ENCODE assay signal across 17 mouse cellular contexts in genomic region chr19:31656256-31656655, GRCm38 (mm10).
A peak's percentile ranks its signal among the peaks of the same experiment; 100 is the strongest.
DNase-seq lines count a peak whose midpoint lies in the region; ATAC-seq and TF ChIP-seq lines count a peak whose summit lies in the region.
"Had no signal": no experiment of that assay in that cellular context is flagged by ENCODE, and none has a peak within 500 bp of the region (broad histone marks: within the 10 kb centered on the region; RNA-seq: fewer than 3 reads in every experiment).

No protein-coding gene starts in this region.

- no peaks in the 10 kb centered on the region for H3K27me3 ChIP-seq in heart, embryonic 15.5 days
- H3K27me3 ChIP-seq in heart, adult 2 months (ENCODE audit: control insufficient read depth, insufficient read depth, low read length), result no peaks in the 10 kb centered on the region
- H3K27me3 ChIP-seq in intestine, embryonic 14.5 days (replicated peaks; ENCODE audit: control insufficient read depth, insufficient read depth, low read length), result no peaks in the 10 kb centered on the region
- H3K27me3 ChIP-seq in small intestine, adult 2 months (ENCODE audit: control insufficient read depth, insufficient read depth, low read length), result no peaks in the 10 kb centered on the region
- H3K27me3 ChIP-seq: hindbrain, embryonic 15.5 days; kidney, embryonic 15.5 days had no signal

- TF ChIP-seq EP300 in heart, adult 2 months (IDR thresholded peaks at IDR 0.05; ENCODE audit: insufficient read depth, low read depth, low read length), result no peak

- no peak for ATAC-seq in heart, embryonic 15.5 days (replicated peaks; ENCODE audit: insufficient number of reproducible peaks, insufficient read depth, low FRiP score, low read depth)
- ATAC-seq in intestine, embryonic 14.5 days (replicated peaks; ENCODE audit: low FRiP score, low TSS enrichment, low read depth), result no peak

- H3K79me2 ChIP-seq in heart, adult 2 months (replicated peaks; ENCODE audit: control insufficient read depth, insufficient read depth, low read length), result no peaks in the 10 kb centered on the region

- H3K9ac ChIP-seq in heart, embryonic 15.5 days, result no peak overlapping the region
- H3K9ac ChIP-seq in heart, adult 2 months (ENCODE audit: low read depth, low read length), result no peak overlapping the region
- no peak overlapping the region for H3K9ac ChIP-seq in intestine, embryonic 14.5 days (ENCODE audit: low read length)
- H3K9ac ChIP-seq: forebrain, postnatal 0 days; hindbrain, embryonic 15.5 days; kidney, embryonic 15.5 days had no signal

- intact Hi-C loops in heart, adult 2 months (cut with DNase I), result no loop called here
- intact Hi-C loops in left cerebral cortex, postnatal 36 days (cut with DNase I), result no loop called here

- peak overlapping the region; percentile 17; the same call in 1 of the 2 replicates for H3K27ac ChIP-seq in heart, embryonic 15.5 days
- H3K27ac ChIP-seq in heart, adult 2 months, result no peak overlapping the region; the same call in 1 of the 2 replicates
- H3K27ac ChIP-seq in intestine, embryonic 14.5 days (ENCODE audit: low read depth), result peak overlapping the region; percentile 88
- H3K27ac ChIP-seq in small intestine, adult 2 months (ENCODE audit: insufficient read depth, low read depth, low read length), result peak overlapping the region; percentile 33
- H3K27ac ChIP-seq: hindbrain, embryonic 15.5 days; kidney, embryonic 15.5 days had no signal

- no peaks in the 10 kb centered on the region for H3K36me3 ChIP-seq in heart, embryonic 15.5 days
- no peaks in the 10 kb centered on the region for H3K36me3 ChIP-seq in heart, adult 2 months (ENCODE audit: control insufficient read depth, insufficient read depth, low read length)
- H3K36me3 ChIP-seq in intestine, embryonic 14.5 days (ENCODE audit: control insufficient read depth, insufficient read depth, low read length), result no peaks in the 10 kb centered on the region
- no peaks in the 10 kb centered on the region for H3K36me3 ChIP-seq in small intestine, adult 2 months (ENCODE audit: control insufficient read depth, insufficient read depth, low read length)
- H3K36me3 ChIP-seq: G1E; hindbrain, embryonic 15.5 days; kidney, embryonic 15.5 days had no signal

- no peak overlapping the region for H3K4me2 ChIP-seq in heart, embryonic 15.5 days
- peak overlapping the region; percentile 29 for H3K4me2 ChIP-seq in intestine, embryonic 14.5 days (ENCODE audit: low read length)
- H3K4me2 ChIP-seq: hindbrain, embryonic 15.5 days; kidney, embryonic 15.5 days; midbrain, embryonic 11.5 days had no signal

- TF ChIP-seq POLR2A in heart, adult 2 months (IDR thresholded peaks at IDR 0.05; ENCODE audit: insufficient read depth, low read depth, low read length), result no peak
- TF ChIP-seq POLR2A in small intestine, adult 2 months (IDR thresholded peaks at IDR 0.05; ENCODE audit: low read depth, low read length), result no peak

- no peaks in the 10 kb centered on the region for H3K9me3 ChIP-seq in heart, embryonic 15.5 days (replicated peaks)
- no peaks in the 10 kb centered on the region for H3K9me3 ChIP-seq in intestine, embryonic 14.5 days (ENCODE audit: control insufficient read depth, low read length)
- H3K9me3 ChIP-seq: G1E; hindbrain, embryonic 15.5 days; kidney, embryonic 15.5 days had no signal

- no peaks in the 10 kb centered on the region for H3K4me1 ChIP-seq in heart, embryonic 15.5 days (replicated peaks)
- H3K4me1 ChIP-seq in heart, adult 2 months (ENCODE audit: control insufficient read depth, insufficient read depth, low read length), result no peaks in the 10 kb centered on the region
- H3K4me1 ChIP-seq in intestine, embryonic 14.5 days (replicated peaks; ENCODE audit: control insufficient read depth, insufficient read depth, low read length), result peaks cover 14% of the 10 kb centered on the region; the same call in 1 of the 2 replicates
- no peaks in the 10 kb centered on the region for H3K4me1 ChIP-seq in small intestine, adult 2 months (ENCODE audit: control insufficient read depth, insufficient read depth, insufficient read length, low read length)
- H3K4me1 ChIP-seq: kidney, embryonic 15.5 days had no signal

- TF ChIP-seq CTCF in heart, adult 2 months (IDR thresholded peaks at IDR 0.05), result no peak
- no peak for TF ChIP-seq CTCF in small intestine, adult 2 months (IDR thresholded peaks at IDR 0.05; ENCODE audit: extremely low read depth, insufficient read length, insufficient replicate concordance, low read depth, low read length)

- H3K4me3 ChIP-seq in heart, embryonic 15.5 days, result no peak overlapping the region
- H3K4me3 ChIP-seq in heart, adult 2 months, result no peak overlapping the region
- no peak overlapping the region for H3K4me3 ChIP-seq in intestine, embryonic 14.5 days (ENCODE audit: low read depth, low read length)
- H3K4me3 ChIP-seq in small intestine, adult 2 months (ENCODE audit: low read depth, low read length), result no peak overlapping the region
- H3K4me3 ChIP-seq: hindbrain, embryonic 15.5 days; kidney, embryonic 15.5 days had no signal

- DNase-seq in heart, adult 2 months, result no peak
- peak; percentile 31 for DNase-seq in lung, postnatal 10 days
- DNase-seq in lung, postnatal 25 days (ENCODE audit: low spot score), result no peak
- DNase-seq in intestine, embryonic 14.5 days (ENCODE audit: low spot score), result peak; percentile 66
- DNase-seq in left cerebral cortex, postnatal 36 days (ENCODE audit: low spot score in 2 of 2), result no peak
- no peak for DNase-seq in urinary bladder, postnatal 10 days (ENCODE audit: low spot score)
- DNase-seq: adrenal gland, adult 2 months; cerebellum, adult 11-12 months; forebrain, postnatal 0 days; gastrocnemius, postnatal 25 days; layer of hippocampus, adult 9-11 months had no signal

- WGBS in heart, embryonic 15.5 days, result 70% methylated on average over 7 of the region's 7 CpGs
- 79% methylated on average over 7 of the region's 7 CpGs for WGBS in heart, adult 2 months
- 38% methylated on average over 7 of the region's 7 CpGs for WGBS in intestine, embryonic 14.5 days
- WGBS in small intestine, adult 2 months, result 72% methylated on average over 7 of the region's 7 CpGs

Comparison
In these comparisons a context has a peak if more than half of its experiments do, and no peak if none do; other contexts are left out.
1. DNase-seq: peak in lung, postnatal 10 days (single experiment) and intestine, embryonic 14.5 days (single experiment); none in heart, adult 2 months (0 of 2), lung, postnatal 25 days (single experiment), left cerebral cortex, postnatal 36 days (0 of 2) and urinary bladder, postnatal 10 days (single experiment).